Mouse (Mus musculus) left cerebral cortex, adult 8-10 months (tissue): Measurements from ENCODE around the gene Zfyve28. TPM values are rescaled to one million over a fixed set of nuclear protein-coding genes. Genes with fewer than 3 reads are reported as not detected.
A peak's percentile ranks its signal among the peaks of the same experiment; 100 is the strongest.

Experiments
- DNase-seq, 2 experiments: peaks; one replicate each; pipeline ENCODE4 v3.0.0; 2022; ENCODE audit warnings: low spot score in 2 of 2
- total RNA-seq, 4 experiments: library from RNA; stranded (reverse); gene quantifications; 2 replicates each; pipeline ENCODE4 v1.2.4; 2022

Zfyve28 gene
- total RNA-seq: 10 to 100 TPM; 57.7 to 68.9 (median 59.1) TPM

GRCm38 (mm10) chr5:34288154-34288716 lies at the start of gene Zfyve28, which contains the start of gene Cfap99:
TSS of gene Zfyve28 (minus strand) at chr5:34288449.
TSS of gene Cfap99 (plus strand) at chr5:34288600.
- peak; percentile 88 to 97 for DNase-seq

DNA sequence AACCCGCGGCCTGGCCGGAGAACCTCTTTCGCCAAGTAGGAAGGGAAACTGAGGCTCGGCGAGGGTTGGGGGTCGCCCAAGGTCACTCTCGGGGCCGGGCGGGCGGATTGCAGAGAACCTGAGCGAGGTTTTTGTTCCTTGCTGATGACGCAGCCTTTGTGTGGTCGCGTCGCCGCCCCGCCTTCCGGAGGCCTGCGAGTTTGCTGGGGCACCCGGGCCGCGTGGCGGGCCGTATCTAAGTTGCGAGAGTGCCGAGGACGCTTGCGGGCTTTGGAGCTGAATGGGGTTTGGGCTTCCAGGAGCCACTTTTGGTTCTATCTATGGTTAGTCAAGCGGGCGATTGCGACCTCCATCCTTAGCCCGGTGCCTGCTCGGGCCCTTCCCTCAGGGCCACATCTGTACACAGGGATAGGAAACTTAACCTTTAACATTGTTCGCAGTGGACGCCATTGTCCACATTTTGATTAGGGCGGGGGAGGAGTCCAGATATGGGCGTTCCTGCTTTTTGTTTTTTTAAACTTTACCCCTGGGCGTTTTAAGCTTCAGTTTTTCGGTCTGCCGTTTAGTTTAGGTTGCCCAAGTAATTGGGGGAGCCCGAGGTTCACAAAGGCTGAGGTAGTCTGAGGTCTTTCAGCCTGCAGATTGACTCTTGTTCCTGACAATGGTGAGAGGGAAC lies 48.7 kb upstream of the Zfyve28 start:
- no peak for DNase-seq

DNA sequence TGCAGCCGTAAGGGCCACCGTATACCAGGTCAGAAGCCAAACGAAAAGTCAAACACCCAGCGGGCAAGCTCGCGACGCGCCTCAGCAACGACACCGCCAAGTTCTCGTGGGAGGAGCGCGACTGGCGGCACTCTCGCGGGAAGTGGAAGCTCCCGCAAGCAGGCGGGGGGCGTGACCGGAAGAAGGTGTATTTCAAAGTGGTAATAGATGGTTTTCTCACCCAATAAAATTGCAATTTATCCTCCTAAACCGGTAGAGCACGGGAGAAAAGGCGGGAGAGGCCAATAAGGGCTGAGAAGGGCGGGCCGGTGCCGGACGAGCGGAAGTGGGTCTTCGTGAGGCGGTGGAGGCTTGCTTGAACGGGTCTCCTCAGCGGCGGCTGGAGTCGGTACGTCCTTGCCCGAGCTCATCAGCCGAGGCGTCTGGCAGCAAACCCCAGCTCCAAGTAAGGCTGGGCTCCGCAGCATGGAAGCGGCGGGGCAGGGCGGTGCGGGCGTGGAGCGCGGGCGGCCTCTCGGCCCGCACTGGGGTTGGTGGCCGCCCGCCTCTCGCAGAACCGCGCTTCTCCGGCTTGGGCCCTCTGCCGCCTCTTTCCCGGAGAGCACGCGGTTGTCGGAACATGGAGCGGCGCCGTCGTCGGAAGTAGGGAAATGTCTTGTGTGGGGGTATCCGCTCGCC lies 48.0 kb upstream of the Zfyve28 start, which contains the start of gene Rnf4:
Gene Rnf4 (plus strand): TSS at position 193 of the 678 bp plus-strand sequence.
- DNase-seq: peak; percentile 90 to 97

DNA sequence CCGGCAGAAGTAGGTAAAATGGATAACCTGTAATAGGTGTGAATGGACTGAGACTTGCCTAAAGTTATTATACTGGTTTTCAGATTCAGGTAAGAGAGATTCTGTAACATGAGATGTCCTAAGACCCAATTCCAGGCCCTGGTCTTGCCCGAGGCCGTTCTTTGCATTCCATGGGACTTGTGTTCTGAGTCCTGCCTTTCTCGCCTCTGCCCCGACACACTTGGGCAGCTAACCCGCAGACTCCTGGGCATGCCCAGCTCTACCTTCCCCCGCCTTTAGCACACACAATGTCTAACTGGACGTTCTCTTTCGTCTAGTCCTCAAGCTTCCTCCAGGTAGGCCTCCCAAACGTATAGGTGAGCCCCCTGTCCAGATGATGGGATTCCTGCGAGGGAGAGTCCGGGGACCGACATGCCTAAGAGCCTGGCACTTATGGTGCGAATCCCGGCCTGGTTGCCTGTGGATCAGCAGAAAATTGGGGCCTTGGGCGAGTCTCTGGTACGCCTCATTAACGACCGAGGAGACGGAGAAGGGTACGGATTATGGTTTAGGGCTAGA lies 47.4 kb upstream of the Zfyve28 start:
- no peak for DNase-seq

DNA sequence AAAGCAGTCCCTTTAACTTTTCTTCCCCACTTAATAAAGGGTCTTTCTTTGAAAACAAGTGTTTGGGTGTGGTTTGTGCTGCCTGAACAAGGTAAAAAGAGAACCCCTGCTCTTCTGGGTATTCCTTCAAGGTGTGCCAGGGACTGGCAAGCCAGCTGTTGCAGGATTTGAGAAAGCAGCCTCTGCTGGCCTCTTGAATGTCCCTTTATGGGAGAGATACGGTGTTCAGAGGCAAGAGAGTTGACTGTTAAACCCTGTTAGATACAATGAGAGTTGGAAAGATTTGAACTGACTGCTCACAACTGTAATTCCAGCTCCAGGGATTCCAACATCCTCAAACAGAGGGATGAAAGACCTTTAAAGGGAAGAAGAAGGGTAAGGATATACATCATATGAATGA lies 45.8 kb upstream of the Zfyve28 start:
- no peak for DNase-seq

GRCm38 (mm10) chr5:34330136-34330535 lies 41.9 kb upstream of the Zfyve28 start:
- DNase-seq: no peak

GRCm38 (mm10) chr5:34326875-34327576 lies 38.8 kb upstream of the Zfyve28 start:
- DNase-seq: peak in 1 of 2 experiments; percentile 14

DNA sequence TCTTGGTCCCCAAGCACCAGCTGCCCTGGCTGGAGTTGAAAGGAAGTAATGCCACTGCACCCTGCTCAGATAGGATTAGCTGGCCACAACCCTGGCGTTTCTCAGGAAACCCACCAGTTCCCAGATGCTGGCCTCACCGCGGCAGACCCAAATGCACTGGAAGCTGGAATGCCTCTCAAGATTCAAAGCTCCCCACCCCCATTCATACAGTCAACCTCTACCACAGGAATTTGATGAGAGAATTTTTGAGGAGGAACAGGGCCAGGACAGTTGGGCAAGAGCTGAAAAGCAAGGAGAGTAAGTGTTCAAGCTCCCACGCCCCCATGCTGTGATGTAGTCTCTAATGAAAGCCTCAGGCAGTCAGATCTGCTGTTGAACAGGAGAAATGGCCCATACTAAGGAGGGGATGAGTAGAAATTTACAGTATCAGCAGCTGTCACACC lies 38.0 kb upstream of the Zfyve28 start:
- no peak for DNase-seq

DNA sequence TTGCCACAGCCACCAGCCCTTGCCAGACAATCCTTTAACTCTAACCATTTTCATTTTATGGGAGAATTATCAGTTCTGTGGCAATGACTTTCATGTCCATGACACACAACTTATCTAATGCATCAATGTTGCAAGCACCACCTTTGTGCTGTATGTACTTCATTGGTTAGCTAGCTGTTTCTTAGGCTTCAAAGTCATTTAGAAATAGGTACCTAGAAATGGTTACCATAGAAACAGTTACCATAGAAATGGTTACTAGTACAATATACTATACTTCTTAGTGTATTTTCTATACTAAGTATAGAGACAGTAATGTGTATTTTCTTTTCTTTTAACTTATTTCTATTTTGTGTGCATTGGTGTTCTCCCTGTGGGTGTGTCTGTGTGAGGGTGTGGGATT lies 37.0 kb upstream of the Zfyve28 start:
- no peak for DNase-seq

- DNase-seq: no peak
These were observed 33.0 kb upstream of the Zfyve28 start for GRCm38 (mm10) chr5:34321236-34321635.

DNA sequence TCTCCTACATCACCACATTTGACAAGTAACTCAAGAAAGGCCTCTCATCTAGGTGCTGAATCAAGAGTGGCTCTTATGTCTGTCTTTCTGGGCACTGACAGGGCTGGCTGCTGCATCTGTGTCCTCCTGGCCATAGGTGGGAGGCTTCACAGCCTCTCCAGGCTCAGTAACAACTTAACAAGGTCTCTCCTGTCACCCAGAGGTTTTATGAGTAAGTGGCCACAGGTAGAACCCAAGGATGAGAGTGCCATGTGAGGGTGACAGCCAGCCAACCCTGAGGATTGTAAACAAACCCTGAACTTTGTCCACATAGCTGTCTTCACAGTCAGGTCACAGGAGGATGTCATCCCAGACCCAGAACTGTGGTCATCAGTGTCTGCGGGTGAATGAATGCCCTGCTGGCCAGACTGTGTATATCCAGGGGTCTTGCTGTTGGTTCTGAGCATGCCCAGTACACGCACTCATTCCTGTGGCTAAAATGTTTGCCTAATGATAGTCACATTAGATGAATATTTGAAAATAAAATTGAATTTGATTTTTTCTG lies 31.3 kb upstream of the Zfyve28 start:
- DNase-seq: no peak

DNA sequence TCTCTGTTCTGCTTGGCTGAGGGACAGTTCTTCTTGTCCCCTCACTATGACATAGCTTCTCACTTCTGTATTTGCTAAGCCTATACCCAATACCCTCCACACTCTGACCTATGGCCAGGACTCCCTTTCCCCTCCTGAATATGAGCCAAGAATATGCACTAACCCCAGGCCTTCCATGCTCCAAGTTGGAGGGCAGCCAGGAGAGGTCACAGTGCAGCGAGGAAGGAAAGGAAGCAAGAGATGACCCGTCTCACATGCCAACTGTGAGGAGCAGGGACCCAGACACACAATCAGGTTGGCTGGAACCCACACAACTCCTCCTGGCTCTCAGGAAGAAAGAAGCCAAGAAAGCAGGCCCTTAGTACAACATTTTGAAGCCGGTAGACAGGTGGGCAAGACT lies 20.8 kb upstream of the Zfyve28 start:
- no peak for DNase-seq

DNA sequence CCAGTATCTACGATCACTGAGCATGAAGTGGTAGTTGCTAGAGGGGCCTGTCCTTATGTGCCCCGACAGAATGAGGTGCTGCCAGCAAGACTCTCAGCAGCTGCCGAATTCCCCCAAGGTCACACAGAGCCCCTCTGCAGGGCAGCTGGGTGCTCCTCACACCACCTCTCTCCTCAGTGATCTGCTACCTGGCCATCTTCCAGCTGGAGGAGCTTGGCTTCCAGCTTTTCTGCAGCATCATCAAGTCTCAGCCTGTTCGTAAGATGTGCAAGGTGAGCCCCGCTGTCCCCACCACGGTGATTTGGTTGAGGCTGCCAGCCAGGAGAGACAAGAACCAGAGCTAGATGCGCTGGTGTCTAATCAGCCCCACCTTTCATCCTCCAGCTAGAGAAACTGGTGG lies 14.1 kb upstream of the Zfyve28 start:
- no peak for DNase-seq

DNA sequence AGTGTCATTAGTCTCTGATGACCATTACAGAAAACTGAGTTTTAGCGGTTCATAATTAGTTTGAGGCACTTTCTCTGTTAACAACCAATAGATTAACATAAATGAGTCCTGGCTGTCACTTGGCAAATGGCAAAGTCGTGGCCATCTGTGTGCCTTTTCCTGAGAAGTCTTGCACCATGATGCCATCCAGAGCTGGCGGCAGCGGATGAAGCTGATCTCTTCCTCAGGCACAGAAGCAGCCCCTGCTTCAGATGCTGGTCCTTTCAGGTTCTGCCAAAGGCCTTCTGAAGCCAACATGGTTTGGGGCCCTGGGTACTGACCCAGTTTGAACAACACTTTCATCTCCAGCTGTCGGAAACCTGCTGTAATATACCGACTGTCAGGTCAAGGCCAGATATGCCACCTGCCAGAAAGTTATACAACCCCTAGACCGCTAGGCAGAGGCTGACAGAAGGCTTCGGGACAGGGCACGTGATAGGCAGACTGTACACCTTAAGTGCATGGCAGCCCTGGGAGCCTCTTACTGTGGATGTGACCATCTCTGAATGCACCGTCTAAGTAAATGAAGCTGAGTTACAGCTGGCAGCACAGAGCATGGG lies 10.8 kb upstream of the Zfyve28 start:
- no peak for DNase-seq

- no peak for DNase-seq
These were observed 9.8 kb upstream of the Zfyve28 start for GRCm38 (mm10) chr5:34298061-34298460.

GRCm38 (mm10) chr5:34295141-34295540 lies 6.9 kb upstream of the Zfyve28 start:
- no peak for DNase-seq

- no peak for DNase-seq
These were observed 6.4 kb upstream of the Zfyve28 start for GRCm38 (mm10) chr5:34294696-34295095.

GRCm38 (mm10) chr5:34293363-34293762 lies 5.1 kb upstream of the Zfyve28 start:
- DNase-seq: no peak

GRCm38 (mm10) chr5:34289286-34289685 lies 1.0 kb upstream of the Zfyve28 start:
- no peak for DNase-seq

GRCm38 (mm10) chr5:34287838-34288145 lies 457 bp downstream of the Zfyve28 start:
- peak in 1 of 2 experiments; percentile 21 for DNase-seq
